Mouse (Mus musculus): ENCODE measurements around the gene Trp53.

Trp53 gene

GRCm38 (mm10) chr11:69563373-69563772 is 16.8 kb upstream of the Trp53 start:
- DNase-seq: no peak

GRCm38 (mm10) chr11:69564391-69564790 is 15.8 kb upstream of the Trp53 start:
- DNase-seq: no peak

GRCm38 (mm10) chr11:69565131-69565530 is 15.0 kb upstream of the Trp53 start:
- DNase-seq: peak; percentile 11

GRCm38 (mm10) chr11:69575220-69575619 is 4.9 kb upstream of the Trp53 start:
- DNase-seq: no peak

- DNase-seq: no peak
These were observed 3.9 kb upstream of the Trp53 start for GRCm38 (mm10) chr11:69576307-69576706.

- DNase-seq: no peak
These were observed 1.9 kb upstream of the Trp53 start for GRCm38 (mm10) chr11:69578301-69578700.

- peak; percentile 97 for DNase-seq
These were observed 786 bp upstream of the Trp53 start for GRCm38 (mm10) chr11:69579128-69580017.

- DNase-seq: peak; percentile 11
These were observed 500 bp downstream of the Trp53 start for GRCm38 (mm10) chr11:69580572-69581146.

GRCm38 (mm10) chr11:69581147-69581688 is 1.1 kb downstream of the Trp53 start:
- peak; percentile 88 for DNase-seq

GRCm38 (mm10) chr11:69581814-69582213 is 1.7 kb downstream of the Trp53 start:
- no peak for DNase-seq

- DNase-seq: no peak
These were observed 2.2 kb downstream of the Trp53 start for GRCm38 (mm10) chr11:69582230-69582805.

- no peak for DNase-seq
These were observed 3.8 kb downstream of the Trp53 start for GRCm38 (mm10) chr11:69584008-69584407.

- DNase-seq: no peak
These were observed 4.8 kb downstream of the Trp53 start for GRCm38 (mm10) chr11:69584937-69585336.

GRCm38 (mm10) chr11:69585718-69586325 is 5.7 kb downstream of the Trp53 start:
- DNase-seq: no peak

- no peak for DNase-seq
These were observed 9.2 kb downstream of the Trp53 start for GRCm38 (mm10) chr11:69589207-69589834.

GRCm38 (mm10) chr11:69590622-69591021 is 10.5 kb downstream of the Trp53 start:
- no peak for DNase-seq

- no peak for DNase-seq
These were observed 11.3 kb downstream of the Trp53 start for GRCm38 (mm10) chr11:69591424-69591823.

GRCm38 (mm10) chr11:69591899-69592637 is 11.9 kb downstream of the Trp53 start:
- DNase-seq: no peak

- no peak for DNase-seq
These were observed 12.6 kb downstream of the Trp53 start for GRCm38 (mm10) chr11:69592799-69593198.

- DNase-seq: no peak
These were observed 14.7 kb downstream of the Trp53 start for GRCm38 (mm10) chr11:69594853-69595252.

- no peak for DNase-seq
These were observed 19.3 kb downstream of the Trp53 start for GRCm38 (mm10) chr11:69599436-69599835.

- peak; percentile 55 for DNase-seq
These were observed 19.9 kb downstream of the Trp53 start for GRCm38 (mm10) chr11:69600098-69600497.

Data from lung, postnatal 14 days (tissue).